Mouse (Mus musculus) kidney, adult 10 weeks (tissue): ENCODE results near the gene 9230104L09Rik. TPM values are rescaled to one million over a fixed set of nuclear protein-coding genes. Genes with fewer than 3 reads are reported as not detected.

ENCODE experiments used
- polyA plus RNA-seq: library from polyadenylated mRNA; stranded (reverse); fragments of 350-450 nt; fragmentation: Illumina TruSeq; extraction: RNeasy Lipid Tissue Mini Kit (QIAGEN cat#74804); gene quantifications from one replicate; pipeline ENCODE4 v1.2.3, GENCODE M21; 2014; ENCODE audit warnings: low read depth, low replicate concordance

Gene 9230104L09Rik
- not detected for polyA plus RNA-seq

GRCm38 (mm10) chr2:148864966-148865365, at the start of gene 9230104L09Rik:
TSS of gene 9230104L09Rik (minus strand) at chr2:148865038.

DNA sequence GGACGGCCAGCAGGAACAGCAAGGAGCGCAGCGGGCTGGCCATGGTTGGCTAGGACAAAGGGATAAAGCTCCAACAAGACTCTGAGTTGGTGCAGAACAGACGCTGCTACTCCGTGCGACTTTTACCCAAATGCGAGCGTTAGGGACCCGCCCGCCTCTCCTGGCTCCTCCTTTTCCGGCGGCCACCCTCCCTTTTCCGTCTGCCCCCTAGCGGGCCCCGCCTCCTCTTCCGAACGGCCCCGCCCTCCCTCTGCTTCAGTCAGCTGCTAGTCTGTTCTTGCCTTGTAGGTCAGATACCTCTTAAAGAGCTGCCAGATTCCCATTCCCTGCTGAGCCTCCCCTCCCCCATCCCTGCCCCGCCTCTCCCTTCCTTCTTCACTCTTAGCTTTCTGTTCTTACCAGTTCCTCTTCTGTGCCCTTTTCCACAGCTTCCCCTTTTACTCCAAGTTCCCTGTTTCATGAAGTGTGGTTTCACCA, 10.5 kb upstream of the 9230104L09Rik start, which contains the start of gene Cst3:
Gene Cst3 (minus strand): TSS at position 358 of the 477 bp plus-strand sequence.

GRCm38 (mm10) chr2:148834912-148835311, 29.9 kb downstream of the 9230104L09Rik start, which contains the start of gene Cst9:
TSS of gene Cst9 (plus strand) at chr2:148835147.

DNA sequence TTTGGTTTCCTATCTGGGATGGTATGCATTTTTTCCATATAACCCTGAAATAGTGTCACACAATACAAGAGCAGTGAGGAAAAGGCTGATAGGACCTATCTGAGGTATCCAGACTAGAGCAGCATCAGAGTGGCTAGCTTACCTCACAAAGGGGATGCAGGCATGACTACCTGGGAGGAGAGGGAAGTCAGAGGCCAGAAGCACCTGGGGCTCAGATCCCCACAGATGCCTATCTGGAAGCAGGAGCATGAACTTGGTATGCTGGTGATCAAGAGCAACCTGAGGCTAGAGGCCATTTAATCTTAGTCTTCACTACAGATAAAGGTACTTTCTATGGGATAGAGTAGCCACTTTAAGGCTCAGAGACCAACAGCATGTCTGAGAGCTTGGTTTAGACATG, 44.9 kb downstream of the 9230104L09Rik start, which contains the start of gene Cst13:
Gene Cst13 (plus strand): TSS at position 173 of the 400 bp plus-strand sequence.

DNA sequence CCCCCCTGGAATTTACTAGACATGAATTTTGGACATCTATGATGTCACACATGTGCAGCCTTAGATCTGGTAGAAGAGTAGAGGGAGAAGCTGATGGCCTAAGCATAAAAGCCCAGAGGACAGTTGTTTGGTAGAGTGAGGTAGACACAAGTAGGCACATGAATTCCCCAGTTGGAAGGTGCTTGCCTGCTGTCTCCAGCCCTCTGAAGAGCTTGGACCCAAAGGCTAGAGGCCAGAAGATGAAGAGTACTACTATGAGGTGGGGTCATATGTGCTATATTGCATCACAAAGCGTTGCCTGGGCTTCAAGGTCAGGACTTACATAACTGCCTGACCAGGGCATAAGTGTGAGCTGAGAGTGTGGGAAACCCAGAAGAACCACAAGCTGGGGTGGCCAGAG, 66.4 kb downstream of the 9230104L09Rik start, which contains the start of gene Cst8:
Gene Cst8 (plus strand): TSS at position 301 of the 400 bp plus-strand sequence.

Other genes starting within 250 kb of the 9230104L09Rik start
- 4.1 TPM for gene Nxt1, start 192.4 kb downstream of the 9230104L09Rik start, polyA plus RNA-seq
- gene Gzf1, start 184.0 kb downstream of the 9230104L09Rik start, polyA plus RNA-seq = 38.2 TPM
- 3.8 TPM for gene Napb, start 132.6 kb downstream of the 9230104L09Rik start, polyA plus RNA-seq
- not detected for gene Cstl1, start 114.7 kb downstream of the 9230104L09Rik start, polyA plus RNA-seq
- not detected for gene Cst11, start 93.5 kb downstream of the 9230104L09Rik start, polyA plus RNA-seq
- gene 8030411F24Rik, start 83.0 kb downstream of the 9230104L09Rik start, polyA plus RNA-seq = not detected
- not detected for gene Cst12, start 75.7 kb downstream of the 9230104L09Rik start, polyA plus RNA-seq
- 3.7 TPM for gene Cst8, start 66.3 kb downstream of the 9230104L09Rik start, polyA plus RNA-seq
- not detected for gene Cst13, start 45.0 kb downstream of the 9230104L09Rik start, polyA plus RNA-seq
- not detected for gene Cst9, start 29.9 kb downstream of the 9230104L09Rik start, polyA plus RNA-seq
- 32.9 TPM for gene Cst3, start 10.7 kb upstream of the 9230104L09Rik start, polyA plus RNA-seq
- gene Gm1330, start 138.2 kb upstream of the 9230104L09Rik start, polyA plus RNA-seq = not detected
- not detected for gene Gm10750, start 152.2 kb upstream of the 9230104L09Rik start, polyA plus RNA-seq